Mouse (Mus musculus): ENCODE results near the gene Lck.
A peak's percentile ranks its signal among the peaks of the same experiment; 100 is the strongest.

Gene Lck

DNA sequence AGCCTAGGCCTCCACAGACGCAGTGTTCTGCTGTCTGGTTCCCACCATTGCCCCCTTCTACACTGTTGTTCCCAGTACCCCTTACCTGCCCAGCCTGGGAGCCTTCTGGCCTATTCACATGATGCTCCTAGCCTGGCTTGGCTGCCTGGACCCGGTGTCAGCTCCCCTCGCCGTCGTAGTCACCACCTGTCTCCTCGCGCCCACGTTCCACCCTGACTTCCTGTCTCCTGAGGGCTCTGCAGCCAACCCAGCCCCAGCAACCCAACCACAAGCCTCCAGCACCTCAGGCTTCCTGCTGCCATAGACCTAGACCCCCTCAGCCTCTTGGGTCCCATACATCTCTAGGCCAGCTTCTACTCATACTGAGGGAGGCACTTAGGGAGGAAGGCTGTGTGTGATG lies at the start of gene Lck:
Gene Lck, minus strand, starts transcription at position 212 of the 400 bp plus-strand sequence.
- DNase-seq (ENCODE audit: low read depth), result no peak

DNA sequence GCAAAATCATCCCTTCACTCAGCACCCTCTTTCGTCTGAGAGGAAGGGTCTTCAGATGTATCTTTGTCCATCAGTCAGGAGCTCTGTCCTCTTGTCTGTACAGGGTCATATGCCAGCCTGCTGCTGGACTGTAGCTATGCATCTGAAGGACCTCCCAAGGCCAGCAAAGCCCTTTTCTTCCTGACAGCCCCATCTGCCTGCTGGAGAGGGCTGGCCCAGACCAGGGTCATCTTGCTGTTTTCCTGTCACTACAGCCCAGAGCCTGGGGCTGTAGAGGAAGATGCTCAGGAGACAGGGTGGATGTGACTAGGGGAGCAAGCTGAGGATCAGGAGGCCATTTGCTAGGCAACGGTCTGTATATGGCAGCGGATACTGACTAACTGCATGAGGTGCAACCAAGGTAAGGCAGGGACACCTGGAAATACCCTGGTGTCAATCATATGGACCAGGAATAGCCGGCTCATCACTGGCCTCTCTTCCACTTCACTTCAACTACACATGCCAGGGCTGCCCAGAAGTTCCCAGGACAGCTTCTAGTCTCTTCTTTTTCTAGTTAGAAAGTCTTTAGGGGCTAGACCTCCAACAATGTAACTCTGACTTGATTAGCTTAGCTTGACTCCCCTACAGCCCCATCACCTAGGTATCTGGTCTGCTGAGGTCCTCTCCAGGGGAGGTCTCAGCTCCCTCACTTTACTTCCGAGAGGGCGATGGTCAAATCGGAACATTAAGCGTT lies 49.5 kb upstream of the Lck start:
- DNase-seq (ENCODE audit: low read depth), result no peak

DNA sequence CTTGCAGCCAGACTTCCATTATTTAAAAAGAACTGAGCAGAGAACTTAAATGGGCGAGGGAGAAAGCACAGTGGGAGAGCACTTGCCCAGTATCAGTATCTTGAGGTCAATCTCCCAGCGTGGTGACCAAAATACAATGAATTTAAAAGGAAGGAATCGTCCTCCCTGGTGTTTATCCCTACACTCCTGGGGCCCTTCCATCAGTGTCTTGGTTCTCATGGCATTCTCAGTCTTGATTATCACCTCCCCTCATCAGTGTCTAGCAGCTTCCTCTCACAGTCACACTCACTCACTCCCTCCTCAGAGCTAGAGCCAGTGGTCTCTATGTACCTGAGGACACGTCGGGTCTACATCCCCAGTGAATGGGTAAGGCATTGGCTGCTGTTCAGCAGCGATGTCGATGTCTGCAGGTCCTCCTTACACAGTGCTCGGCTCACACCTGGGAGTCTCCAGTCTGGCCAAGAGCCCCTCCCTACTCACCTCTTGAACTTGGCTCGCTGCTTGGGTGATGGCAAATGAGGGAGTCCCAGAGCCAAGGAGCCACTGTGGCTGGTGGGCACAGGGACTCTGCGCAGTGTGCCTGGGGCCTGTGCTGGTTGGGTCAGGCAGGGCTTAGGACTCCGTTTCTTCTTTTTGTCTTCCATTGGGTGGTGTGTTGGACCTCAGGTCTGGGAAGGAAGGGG lies 48.8 kb upstream of the Lck start:
- DNase-seq (ENCODE audit: low read depth), result no peak

DNA sequence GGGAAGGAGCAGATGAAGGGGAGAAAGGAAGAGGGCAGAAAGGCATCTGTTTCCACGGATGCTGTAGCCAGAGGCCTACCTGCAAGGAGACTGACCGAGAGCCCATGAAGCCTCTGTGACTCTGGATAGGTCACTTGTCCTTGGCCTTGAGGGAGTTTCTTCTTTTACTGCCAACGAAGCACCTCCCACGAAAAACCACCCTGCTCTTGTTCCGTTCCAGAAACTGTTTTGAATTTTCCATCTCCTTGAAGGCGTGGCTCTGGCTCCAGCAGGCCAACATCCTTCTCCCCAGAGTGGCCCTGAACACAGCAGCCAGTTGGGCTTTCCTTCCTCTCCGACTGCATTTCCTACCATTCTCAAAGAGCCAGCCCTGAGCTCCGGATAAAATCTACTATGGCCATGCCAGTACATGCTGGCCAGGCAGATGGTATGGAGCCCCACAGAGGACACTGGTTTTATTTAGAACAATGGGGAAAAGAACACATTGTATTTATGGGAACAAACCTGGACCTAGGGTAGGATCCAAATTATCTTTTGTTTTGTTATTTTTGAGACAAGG lies 47.9 kb upstream of the Lck start:
- DNase-seq (ENCODE audit: low read depth), result no peak

DNA sequence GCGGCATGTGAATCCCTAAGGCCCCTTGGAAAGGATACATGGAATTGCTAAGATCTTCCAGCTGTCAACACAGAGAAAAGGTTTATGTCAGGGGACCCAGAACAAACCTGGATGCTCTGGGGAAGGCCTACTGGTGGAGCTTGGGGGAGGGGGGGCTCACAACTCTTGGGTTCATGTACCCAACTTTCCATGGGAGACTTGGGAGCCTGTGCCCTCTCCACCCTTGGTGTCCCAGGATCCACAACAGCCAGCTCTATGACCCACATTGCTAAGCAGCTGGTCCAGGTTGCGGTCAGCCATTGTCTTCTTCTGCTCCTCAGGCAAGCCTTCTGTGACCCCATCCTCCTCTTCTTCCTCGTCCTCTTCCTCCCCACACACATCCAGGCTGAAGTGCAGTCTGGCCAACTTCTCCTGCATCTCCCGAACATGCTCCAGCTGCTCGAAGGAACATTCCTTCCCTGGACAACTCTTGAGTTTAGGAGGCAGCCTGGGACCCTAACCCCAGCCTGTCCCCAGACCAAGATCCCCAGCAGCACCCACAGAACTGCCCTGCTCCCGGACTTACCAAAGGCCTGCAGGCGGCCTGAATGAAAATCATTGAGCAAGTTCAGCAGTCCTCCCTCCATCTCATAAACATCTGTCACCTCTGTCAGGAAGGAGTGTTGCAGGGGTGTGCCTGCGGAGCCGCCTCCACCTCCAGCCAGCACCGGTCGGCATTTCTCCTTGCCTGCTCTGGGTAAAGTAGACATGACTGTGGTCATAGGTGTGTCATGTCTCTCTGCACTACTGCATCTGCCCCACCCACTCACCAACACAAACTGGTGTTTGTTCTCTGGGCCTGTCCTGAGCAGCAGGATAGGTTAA lies 47.2 kb upstream of the Lck start:
- no peak for DNase-seq (ENCODE audit: low read depth)

DNA sequence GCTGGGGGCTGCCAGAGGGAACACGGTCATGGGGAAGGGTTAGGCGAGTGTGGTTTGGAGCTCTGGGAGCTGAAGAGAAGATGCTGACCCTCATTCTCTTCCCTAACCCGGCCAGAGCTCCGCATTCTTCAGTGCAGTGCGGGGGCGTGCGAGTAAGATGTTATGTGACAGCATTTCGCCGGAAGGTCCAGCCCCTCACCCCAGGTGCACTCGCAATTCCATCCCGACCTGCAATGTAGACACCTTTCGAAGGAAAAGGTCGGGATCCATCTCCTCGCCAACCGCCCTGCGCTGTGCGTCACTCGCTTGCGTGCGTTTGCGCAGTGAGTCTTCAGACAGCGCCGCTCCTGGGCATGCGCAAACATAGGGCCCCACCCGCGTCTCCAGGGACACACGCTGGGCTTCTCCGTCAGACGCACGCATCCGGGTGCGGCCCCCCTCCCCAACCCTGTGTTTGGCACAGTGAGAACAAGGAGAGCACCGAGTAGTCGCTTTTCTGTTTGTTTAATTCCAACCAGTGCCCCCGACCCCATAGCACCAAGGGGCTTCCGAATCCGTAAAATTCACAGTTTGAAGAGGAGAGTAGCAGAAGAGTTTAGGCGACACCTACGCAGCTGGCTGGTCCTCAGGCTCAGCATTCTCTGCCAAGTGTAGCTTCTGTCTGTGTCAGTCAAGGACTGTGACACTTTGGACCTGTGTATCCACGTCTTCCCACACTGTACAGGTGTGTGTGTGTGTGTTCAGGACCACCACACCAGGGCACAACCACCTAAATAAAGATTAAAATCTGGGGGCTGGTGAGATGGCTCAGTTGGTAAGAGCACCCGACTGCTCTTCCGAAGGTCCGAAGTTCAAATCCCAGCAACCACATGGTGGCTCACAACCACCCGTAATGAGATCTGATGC lies 45.6 kb upstream of the Lck start, which contains the start of gene Iqcc:
Gene Iqcc, minus strand, starts transcription at position 314 of the 906 bp plus-strand sequence.
- DNase-seq (ENCODE audit: low read depth), result peak; percentile 94

DNA sequence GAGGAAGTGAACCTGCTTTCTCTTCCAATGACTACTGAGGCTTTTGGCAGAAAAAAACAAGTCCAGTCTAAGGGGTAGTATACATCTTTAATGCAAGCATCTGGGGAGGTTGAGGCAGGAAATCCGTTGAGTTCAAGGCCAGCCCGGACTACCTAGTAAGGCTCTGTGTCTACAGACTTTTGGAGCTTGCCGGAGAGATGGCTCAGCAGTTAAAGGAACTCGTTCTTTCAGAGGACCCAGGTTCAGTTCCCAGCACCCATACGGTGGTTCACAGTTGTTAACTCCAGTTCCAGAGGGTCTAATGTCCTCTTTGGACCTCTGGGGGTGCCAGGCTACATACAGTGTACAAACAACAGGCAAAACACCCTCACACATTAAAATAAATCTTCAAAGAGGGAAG lies 44.6 kb upstream of the Lck start:
- DNase-seq (ENCODE audit: low read depth), result no peak

DNA sequence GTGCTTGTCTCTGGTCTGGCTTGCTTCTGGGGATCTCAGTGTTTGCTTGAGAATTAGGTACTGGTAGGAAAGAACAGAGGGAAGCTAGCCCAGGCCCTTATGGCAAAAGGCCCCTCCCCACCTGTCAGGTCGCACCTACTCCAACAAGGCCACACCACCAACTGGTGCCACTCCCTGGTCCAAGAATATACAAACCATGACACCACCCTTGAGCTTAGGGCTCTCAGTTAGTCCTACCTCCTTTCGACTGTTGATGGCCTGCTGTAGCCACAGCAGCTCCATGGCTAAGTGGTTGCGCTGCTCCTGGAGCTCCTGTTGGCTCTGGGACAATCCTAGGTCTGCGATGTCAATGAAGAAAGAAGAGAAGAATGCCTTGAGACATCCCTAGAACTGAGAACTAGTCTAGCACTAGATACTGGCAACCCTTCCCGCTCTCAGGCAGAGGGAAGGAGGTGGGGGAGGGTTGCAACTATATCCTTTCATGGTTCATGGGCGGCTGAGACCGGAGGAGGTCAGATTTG lies 43.7 kb upstream of the Lck start:
- no peak for DNase-seq (ENCODE audit: low read depth)

DNA sequence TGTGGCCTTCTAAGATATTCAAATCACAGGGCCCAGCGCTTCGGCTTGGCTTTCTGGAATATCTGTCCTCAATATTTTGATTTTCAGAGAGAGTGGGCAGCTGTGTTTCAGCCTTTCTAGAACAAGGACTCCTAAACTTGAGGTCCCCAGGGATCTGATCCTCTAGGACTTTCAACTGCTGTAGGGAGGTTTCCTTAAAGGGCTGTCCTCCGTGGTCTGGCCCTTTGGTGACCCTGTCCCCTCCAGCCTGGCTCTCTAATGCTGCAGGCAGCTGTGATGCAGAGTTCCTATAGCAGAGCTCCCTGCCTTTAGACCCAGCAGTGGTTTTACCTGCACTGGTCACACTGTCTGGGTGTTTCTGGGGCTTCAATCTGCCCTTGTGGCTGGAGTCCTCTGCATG lies 43.2 kb upstream of the Lck start:
- DNase-seq (ENCODE audit: low read depth), result no peak

DNA sequence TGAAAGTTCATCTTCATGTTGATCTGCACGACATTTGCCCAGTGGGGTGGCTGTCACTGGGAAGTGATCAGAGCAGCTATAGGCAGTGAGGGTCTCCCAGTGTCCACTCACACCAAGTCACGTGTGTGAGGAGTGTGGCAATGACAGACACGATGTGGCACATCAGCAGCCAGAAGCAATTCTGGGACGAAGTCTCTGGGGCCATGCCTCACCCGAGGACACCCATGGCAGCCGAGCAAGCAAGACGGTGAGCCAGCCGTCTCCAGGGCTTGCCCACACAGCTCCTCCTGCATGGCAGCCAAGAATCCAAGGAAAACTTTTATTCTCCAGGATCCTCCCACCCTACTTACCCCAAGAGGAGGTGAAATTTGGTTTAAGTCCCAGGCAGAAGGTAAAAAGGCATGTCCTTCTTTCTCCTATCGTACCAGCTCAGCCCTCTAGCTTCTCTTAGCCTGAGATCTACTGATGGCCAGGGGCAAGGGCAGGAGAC lies 42.4 kb upstream of the Lck start:
- no peak for DNase-seq (ENCODE audit: low read depth)

DNA sequence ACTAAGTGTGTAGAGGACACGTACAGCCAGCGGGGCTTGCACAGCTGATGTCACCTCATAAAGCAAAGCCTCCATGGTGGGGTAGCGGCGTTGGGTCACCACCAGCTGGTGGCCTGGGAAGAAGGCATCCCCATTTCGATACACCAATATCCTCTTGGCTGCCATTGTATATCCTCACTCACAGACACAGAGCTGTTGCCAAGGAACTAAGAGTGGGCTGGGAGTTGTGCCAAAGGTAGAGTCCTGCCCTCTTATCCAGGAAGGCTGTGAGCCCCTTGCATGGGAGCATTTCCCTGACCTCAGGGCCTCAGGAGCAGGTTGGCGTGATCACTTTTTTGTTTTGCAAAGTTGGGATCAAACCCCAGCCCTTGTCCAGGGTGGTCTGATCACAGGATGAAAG lies 40.7 kb upstream of the Lck start, which contains the start of gene Dcdc2b:
Gene Dcdc2b, minus strand, starts transcription at position 165 of the 400 bp plus-strand sequence.
- no peak for DNase-seq (ENCODE audit: low read depth)

DNA sequence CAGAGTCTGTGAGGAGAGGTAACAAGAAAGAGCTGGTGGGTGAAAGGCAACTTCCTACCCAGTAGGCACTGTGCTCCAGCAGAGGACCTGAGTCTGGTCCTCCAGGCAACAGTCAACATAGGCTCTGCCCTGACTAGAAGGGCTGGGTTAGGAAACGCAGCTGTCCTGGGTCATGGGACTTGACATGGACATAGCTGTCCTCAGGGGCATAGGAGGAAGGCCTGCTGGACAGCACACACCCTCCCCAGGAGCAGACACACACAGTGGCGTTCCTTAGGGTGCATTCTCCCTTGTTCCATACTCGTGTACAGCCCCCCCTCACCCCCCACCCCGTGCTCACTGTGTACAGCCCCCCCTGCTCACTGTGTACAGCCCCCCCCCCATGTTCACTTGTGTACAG lies 37.0 kb upstream of the Lck start:
- no peak for DNase-seq (ENCODE audit: low read depth)

DNA sequence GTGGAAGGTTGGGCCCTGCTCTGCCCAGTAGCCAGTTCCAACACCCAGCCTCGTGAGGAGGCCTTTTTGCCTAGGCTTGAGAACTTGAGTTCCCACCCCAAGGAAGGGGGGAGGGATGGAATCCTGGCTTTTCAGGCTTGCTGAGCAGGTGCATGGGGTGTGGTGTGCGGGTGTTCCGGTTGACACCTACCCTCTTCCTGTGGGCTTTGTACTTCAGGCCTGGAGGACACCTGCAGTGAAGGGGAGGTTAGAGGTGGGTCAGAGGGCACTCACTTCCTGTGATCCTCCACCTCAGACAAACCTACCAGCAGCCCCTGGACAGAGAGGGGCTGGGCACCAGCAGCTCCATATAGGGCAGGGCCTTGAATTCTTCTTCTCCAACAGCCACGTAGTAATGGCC lies 36.6 kb upstream of the Lck start:
- no peak for DNase-seq (ENCODE audit: low read depth)

DNA sequence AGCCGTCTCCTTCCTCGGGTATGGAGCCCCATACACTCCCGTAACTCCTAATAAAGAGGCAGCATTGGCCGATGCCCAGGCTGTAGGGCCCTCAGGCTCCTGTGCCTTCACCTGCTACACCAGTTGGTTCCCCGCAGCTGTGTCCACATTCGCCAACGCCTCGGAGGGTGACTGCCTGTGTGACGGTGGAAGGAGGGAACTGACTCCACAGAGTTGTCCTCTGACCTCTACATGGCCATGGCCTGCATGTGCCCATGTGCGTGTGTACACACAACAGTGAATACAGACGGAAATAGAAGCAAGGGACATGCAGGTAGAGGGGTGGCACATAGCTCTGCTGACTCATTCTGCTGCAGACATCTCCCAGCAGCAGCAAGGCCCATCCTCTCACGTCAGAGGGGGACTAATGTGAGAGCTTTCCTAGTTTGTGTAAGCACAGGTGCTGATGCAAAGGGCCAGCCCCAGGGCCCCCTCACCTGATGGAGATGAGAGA lies 35.7 kb upstream of the Lck start:
- no peak for DNase-seq (ENCODE audit: low read depth)

DNA sequence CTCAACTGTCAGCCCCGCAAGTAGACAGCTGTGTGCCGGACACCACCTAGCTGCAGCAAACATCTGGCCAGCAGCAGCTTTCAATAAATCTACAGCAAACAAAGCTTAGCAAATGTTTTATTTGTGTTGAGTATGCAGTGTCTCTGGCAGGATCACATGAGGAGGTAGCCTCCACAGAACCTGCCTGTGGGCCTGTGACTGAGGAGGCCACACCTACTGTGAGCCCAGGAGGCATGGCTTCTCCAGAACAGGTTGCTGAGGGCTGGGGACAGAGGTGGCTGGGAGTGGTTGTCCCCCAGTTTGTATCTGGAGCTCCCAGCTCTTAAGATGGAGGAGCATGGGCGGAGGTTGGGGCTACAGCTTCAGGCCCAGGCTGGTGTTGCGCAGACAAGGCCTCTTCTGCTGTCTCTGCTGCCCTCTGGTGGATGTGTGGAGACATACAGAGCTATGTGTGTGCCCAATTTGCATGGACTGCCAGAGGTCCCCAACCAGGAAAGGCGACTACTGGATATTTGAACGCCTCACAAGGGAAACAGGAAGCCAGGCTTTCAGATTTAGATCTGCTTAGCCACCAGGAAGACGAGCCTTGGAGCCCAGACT lies 35.1 kb upstream of the Lck start:
- peak; percentile 89 for DNase-seq (ENCODE audit: low read depth)

DNA sequence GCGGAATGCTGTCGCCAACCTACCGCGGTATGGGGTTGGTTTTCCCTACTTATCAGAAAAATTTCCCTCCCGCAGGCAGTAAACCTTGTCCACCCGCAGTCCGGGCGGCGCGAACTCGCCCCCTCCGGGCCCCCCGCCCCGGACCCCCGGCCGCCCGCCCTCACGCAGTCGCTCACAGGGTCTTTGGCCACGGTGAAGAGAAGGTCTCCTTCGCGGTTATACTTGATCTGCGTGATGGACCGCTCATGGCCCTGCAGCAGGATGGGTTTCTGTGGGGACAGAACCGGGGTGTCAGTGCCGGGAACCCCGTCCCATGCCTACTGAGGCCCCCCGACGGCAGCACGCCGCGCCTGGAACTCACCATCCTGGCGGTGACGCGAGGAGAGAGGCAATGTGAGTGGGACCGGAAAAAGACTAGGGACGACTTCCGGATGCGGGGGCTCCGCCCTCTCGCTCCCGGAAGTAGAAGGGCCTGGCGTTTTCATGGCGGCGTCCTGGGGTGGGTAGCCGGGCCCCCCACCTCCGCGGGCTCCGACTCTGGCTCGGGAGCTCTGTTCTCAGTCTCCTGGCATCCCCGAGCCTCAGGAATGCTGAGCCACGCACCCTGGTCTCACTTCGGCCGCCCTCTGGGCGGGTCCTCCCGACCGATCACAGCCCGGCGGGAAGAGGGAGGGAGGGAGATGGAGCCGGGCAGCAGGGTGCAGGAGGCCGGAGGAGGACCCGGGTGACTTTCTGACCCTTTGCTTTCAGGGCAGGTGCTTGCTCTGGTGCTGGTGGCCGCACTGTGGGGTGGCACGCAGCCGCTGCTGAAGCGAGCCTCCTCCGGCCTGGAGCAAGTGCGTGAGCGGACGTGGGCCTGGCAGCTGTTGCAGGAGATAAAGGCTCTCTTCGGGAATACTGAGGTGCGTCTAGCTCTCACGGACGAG lies 27.1 kb upstream of the Lck start, which contains the start of the genes Eif3i and Tmem234:
Gene Eif3i, minus strand, starts transcription at position 416 of the 926 bp plus-strand sequence.
Gene Tmem234, plus strand, starts transcription at position 436 of the 926 bp plus-strand sequence.
- DNase-seq (ENCODE audit: low read depth), result peak; percentile 86

DNA sequence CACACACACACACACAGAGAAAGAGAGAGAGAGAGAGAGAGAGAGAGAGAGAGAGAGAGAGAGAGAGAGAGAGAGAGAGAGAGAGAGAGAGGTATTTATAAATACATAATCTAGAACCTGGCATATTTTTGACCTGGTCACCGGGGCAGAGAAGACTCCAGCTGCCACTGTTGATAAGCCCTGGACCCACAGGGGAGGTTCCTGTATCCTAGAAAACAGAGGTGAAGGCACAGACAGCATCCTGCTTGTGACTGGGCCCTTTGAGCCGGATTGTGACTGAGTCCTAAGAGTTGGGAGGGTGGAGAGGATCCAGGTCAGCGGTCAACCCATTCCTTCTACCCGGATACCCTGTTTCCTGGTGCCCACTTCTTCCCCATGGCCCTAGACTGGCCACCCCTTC lies 15.4 kb upstream of the Lck start:
- DNase-seq (ENCODE audit: low read depth), result no peak

DNA sequence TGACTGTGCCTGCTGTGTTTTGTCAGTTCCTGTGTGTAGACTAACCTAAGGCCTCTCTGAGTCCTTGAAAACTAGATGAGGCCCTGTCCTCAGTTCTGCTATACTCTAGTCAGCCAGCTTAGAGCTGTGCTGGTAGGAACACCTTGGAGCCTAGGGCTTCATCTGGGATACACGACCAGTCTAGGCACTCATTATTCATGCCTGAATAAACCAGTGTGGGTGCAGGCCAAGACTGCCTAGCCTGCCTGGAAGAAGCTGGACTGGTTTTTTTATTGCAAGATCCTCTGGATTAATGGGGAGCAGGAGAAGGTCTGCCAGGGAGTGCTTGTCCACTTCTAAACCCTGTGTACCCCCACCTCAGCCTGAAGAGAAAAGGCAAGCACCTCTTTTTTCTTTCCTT lies 13.5 kb upstream of the Lck start:
- no peak for DNase-seq (ENCODE audit: low read depth)

DNA sequence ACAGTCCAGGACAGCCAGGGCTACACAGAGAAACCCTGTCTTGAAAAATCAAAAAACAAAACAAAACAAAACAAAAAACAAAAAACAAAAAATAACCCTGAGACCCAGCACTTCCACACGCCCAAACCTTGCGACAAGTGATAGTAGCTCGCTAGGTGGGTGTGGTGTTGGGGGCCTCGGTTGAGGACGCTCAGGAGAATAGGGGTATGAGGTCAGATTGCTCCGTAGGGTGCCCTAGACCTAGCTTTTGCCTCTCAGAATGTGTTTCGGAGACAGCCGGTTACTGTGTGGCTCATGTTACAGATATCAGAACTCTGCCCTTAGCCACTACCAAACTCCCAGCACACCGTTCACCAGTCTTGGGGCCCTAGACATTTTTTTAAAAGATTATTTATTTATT lies 12.3 kb upstream of the Lck start:
- no peak for DNase-seq (ENCODE audit: low read depth)
